Mouse (Mus musculus) heart, adult 2 months (tissue): ENCODE data around the gene Zfp553. TPM values are rescaled to one million over a fixed set of nuclear protein-coding genes. Genes with fewer than 3 reads are reported as not detected.

Source experiments
- DNase-seq, 2 experiments: peaks; one replicate each; pipeline ENCODE4 v3.0.0; 2021
- H3K27ac ChIP-seq: fragments of 200-600 bp; 2 replicates; pipeline ENCODE4 v1.8.1; 2022
- H3K27me3 ChIP-seq: fragments of 200-500 bp; 2 replicates; pipeline ENCODE4 v1.6.1; 2012; ENCODE audit warnings: mild to moderate bottlenecking, low read length, inconsistent platforms, mixed read lengths; ENCODE audit not compliant: control insufficient read depth, insufficient read depth
- H3K36me3 ChIP-seq: fragments of 200-500 bp; 2 replicates; pipeline ENCODE4 v1.6.1; 2012; ENCODE audit warnings: low read length, inconsistent platforms; ENCODE audit not compliant: control insufficient read depth, insufficient read depth
- H3K4me1 ChIP-seq: fragments of 200-500 bp; 2 replicates; pipeline ENCODE4 v1.6.1; 2011; ENCODE audit warnings: low read length; ENCODE audit not compliant: control insufficient read depth, insufficient read depth
- H3K4me3 ChIP-seq: fragments of 200-600 bp; 2 replicates; pipeline ENCODE4 v1.8.1; 2022
- H3K79me2 ChIP-seq: fragments of 200-500 bp; replicated peaks from 2 replicates; pipeline ENCODE4 v1.6.1; 2012; ENCODE audit warnings: mild to moderate bottlenecking, inconsistent platforms, low read length, moderate library complexity, mixed read lengths; ENCODE audit not compliant: control insufficient read depth, insufficient read depth
- H3K9ac ChIP-seq: fragments of 200-500 bp; 2 replicates; pipeline ENCODE4 v1.6.1; 2012; ENCODE audit warnings: low read depth, mild to moderate bottlenecking, control low read depth, inconsistent platforms, low read length, mixed read lengths
- CTCF ChIP-seq: fragments of 200-600 bp; IDR thresholded peaks from 2 replicates; pipeline ENCODE4 v1.8.1; 2022; ENCODE audit warnings: antibody characterized with exemption, mild to moderate bottlenecking, moderate library complexity
- EP300 ChIP-seq: fragments of 200-500 bp; IDR thresholded peaks from 2 replicates; pipeline ENCODE4 v1.6.1; 2011; ENCODE audit warnings: low read depth, low read length, control low read depth; ENCODE audit not compliant: insufficient read depth
- POLR2A ChIP-seq: fragments of 200-500 bp; IDR thresholded peaks from 2 replicates; pipeline ENCODE4 v1.6.1; 2011; ENCODE audit warnings: mild to moderate bottlenecking, low read depth, low read length, control low read depth; ENCODE audit not compliant: insufficient read depth
- WGBS: fragments of 180-500 bp; shearing (Covaris S2); methylation state at CpG from one replicate; pipeline ENCODE4 v1.1.7; 2018; 5-methylcytosine and 5-hydroxymethylcytosine counted together
- intact Hi-C: fragments of 180-260 bp; cut with DNase I; formaldehyde crosslinking; loops from one replicate; pipeline ENCODE4 v1.15.1; 2025
- polyA plus RNA-seq: library from polyadenylated mRNA; depleted of rRNA; stranded (reverse); fragments of >200 nt; gene quantifications from 2 replicates; pipeline ENCODE4 v1.2.3, GENCODE M21; 2012
- total RNA-seq, 2 experiments: library from RNA; stranded (reverse); gene quantifications; 2 replicates each; pipeline ENCODE4 v1.2.3; 2021

Zfp553 gene
- total and polyA plus RNA-seq, 3 experiments, result 5.0 to 6.3 (median 6.0) TPM

GRCm38 (mm10) chr7:127255008-127255407 is 22.1 kb downstream of the Zfp553 start:
- no peaks in the 10 kb centered on the region for H3K27me3 ChIP-seq
- no peak for DNase-seq
- no peaks in the 10 kb centered on the region for H3K79me2 ChIP-seq
- WGBS, result 27% methylated on average over 4 of the region's 4 CpGs
- peaks cover 2% of the 10 kb centered on the region for H3K4me1 ChIP-seq
- TF ChIP-seq POLR2A (no peak), EP300 (no peak), CTCF (no peak)
- intact Hi-C loops, result loop anchor here (2.0 kb wide), 1 partner anchor 90 kb away; the partner anchor contains the start of gene Zfp768
- H3K27ac ChIP-seq, result no peak overlapping the region; the same call in 1 of the 2 replicates
- no peaks in the 10 kb centered on the region for H3K36me3 ChIP-seq
- H3K9ac ChIP-seq, result no peak overlapping the region
- H3K4me3 ChIP-seq, result no peak overlapping the region; the same call in 1 of the 2 replicates

GRCm38 (mm10) chr7:127255965-127256364 is 23.1 kb downstream of the Zfp553 start:
- TF ChIP-seq POLR2A, result no peak
- no peak for TF ChIP-seq CTCF
- no peak for TF ChIP-seq EP300
- H3K79me2 ChIP-seq, result no peaks in the 10 kb centered on the region
- no peak overlapping the region for H3K4me3 ChIP-seq
- H3K4me1 ChIP-seq, result peaks cover 2% of the 10 kb centered on the region
- no peak overlapping the region for H3K27ac ChIP-seq
- intact Hi-C loops, result loop anchor here (2.0 kb wide), 1 partner anchor 89 kb away; the partner anchor contains the start of gene Zfp768
- DNase-seq, result no peak
- H3K36me3 ChIP-seq, result no peaks in the 10 kb centered on the region
- WGBS, result 81% methylated on average over 2 of the region's 2 CpGs
- H3K9ac ChIP-seq, result no peak overlapping the region
- no peaks in the 10 kb centered on the region for H3K27me3 ChIP-seq

GRCm38 (mm10) chr7:127256518-127256917 is 23.7 kb downstream of the Zfp553 start:
- H3K4me1 ChIP-seq, result peaks cover 4% of the 10 kb centered on the region
- H3K4me3 ChIP-seq, result no peak overlapping the region
- intact Hi-C loops, result no loop called here
- TF ChIP-seq POLR2A (no peak), EP300 (no peak), CTCF (no peak)
- WGBS, result 81% methylated on average over 5 of the region's 5 CpGs
- no peaks in the 10 kb centered on the region for H3K79me2 ChIP-seq
- H3K36me3 ChIP-seq, result no peaks in the 10 kb centered on the region
- H3K27me3 ChIP-seq, result no peaks in the 10 kb centered on the region
- no peak for DNase-seq
- no peak overlapping the region for H3K9ac ChIP-seq
- H3K27ac ChIP-seq, result no peak overlapping the region

GRCm38 (mm10) chr7:127259186-127259905 is 26.5 kb downstream of the Zfp553 start:
- no peaks in the 10 kb centered on the region for H3K79me2 ChIP-seq
- TF ChIP-seq CTCF, result no peak
- no peak for TF ChIP-seq POLR2A
- no peak for TF ChIP-seq EP300
- no peaks in the 10 kb centered on the region for H3K36me3 ChIP-seq
- peaks cover 4% of the 10 kb centered on the region for H3K4me1 ChIP-seq
- DNase-seq, result no peak
- intact Hi-C loops, result no loop called here
- H3K9ac ChIP-seq, result no peak overlapping the region
- 77% methylated on average over 8 of the region's 8 CpGs for WGBS
- no peaks in the 10 kb centered on the region for H3K27me3 ChIP-seq
- no peak overlapping the region for H3K4me3 ChIP-seq
- H3K27ac ChIP-seq, result no peak overlapping the region

- TF ChIP-seq POLR2A (peak; percentile 80), EP300 (peak; percentile 64; the same call in 1 of the 2 replicates), CTCF (peak; percentile 89)
- H3K27me3 ChIP-seq, result no peaks in the 10 kb centered on the region
- no peaks in the 10 kb centered on the region for H3K36me3 ChIP-seq
- peak within 1 kb of the TSS; percentile 66 for H3K9ac ChIP-seq
- H3K27ac ChIP-seq, result peak within 1 kb of the TSS; percentile 59; the same call in 1 of the 2 replicates
- H3K4me3 ChIP-seq, result peak within 1 kb of the TSS; percentile 81
- H3K4me1 ChIP-seq, result peaks cover 2% of the 10 kb centered on the region
- WGBS, result under 1% methylated on average over 50 of the region's 50 CpGs
- H3K79me2 ChIP-seq, result no peaks in the 10 kb centered on the region
- DNase-seq, result peak; percentile 96 to 99
- intact Hi-C loops, result loop anchor here (2.0 to 5.0 kb wide), 2 partner anchors 14 to 47 kb away; partner anchors contain the start of gene Sephs2
Measured at GRCm38 (mm10) chr7:127260309-127261111, 27.6 kb downstream of the Zfp553 start, which contains the start of gene Dctpp1. Gene Dctpp1 (minus strand): TSS chr7:127260709.
